Mouse (Mus musculus): ENCODE measurements around the gene Bcas3.
"Not testable (repeated sequence)": the region's sequence is repeated elsewhere in the genome, so short reads cannot be mapped to it uniquely, and the experiment has no call there.

The Bcas3 gene

GRCm38 (mm10) chr11:85716730-85717129 lies 363.8 kb downstream of the Bcas3 start:
- not testable (repeated sequence) for DNase-seq

- no peak for DNase-seq
These were observed 366.1 kb downstream of the Bcas3 start for GRCm38 (mm10) chr11:85719091-85719490.

GRCm38 (mm10) chr11:85719766-85720165 lies 366.8 kb downstream of the Bcas3 start:
- DNase-seq = peak; percentile 16

- peak; percentile 56 for DNase-seq
These were observed 367.4 kb downstream of the Bcas3 start for GRCm38 (mm10) chr11:85720269-85720773.

- DNase-seq = no peak
These were observed 369.0 kb downstream of the Bcas3 start for GRCm38 (mm10) chr11:85721986-85722385.

GRCm38 (mm10) chr11:85724159-85724558 lies 371.2 kb downstream of the Bcas3 start:
- no peak for DNase-seq

GRCm38 (mm10) chr11:85729725-85730124 lies 376.8 kb downstream of the Bcas3 start:
- no peak for DNase-seq

GRCm38 (mm10) chr11:85732462-85733012 lies 379.6 kb downstream of the Bcas3 start:
- DNase-seq = no peak

- DNase-seq = peak; percentile 49
These were observed 380.6 kb downstream of the Bcas3 start for GRCm38 (mm10) chr11:85733577-85733976.

- DNase-seq = no peak
These were observed 381.6 kb downstream of the Bcas3 start for GRCm38 (mm10) chr11:85734317-85735211.

- DNase-seq = no peak
These were observed 384.3 kb downstream of the Bcas3 start for GRCm38 (mm10) chr11:85737227-85737626.

GRCm38 (mm10) chr11:85737893-85738292 lies 384.9 kb downstream of the Bcas3 start:
- DNase-seq = no peak

- no peak for DNase-seq
These were observed 385.6 kb downstream of the Bcas3 start for GRCm38 (mm10) chr11:85738585-85738984.

- DNase-seq = no peak
These were observed 386.5 kb downstream of the Bcas3 start for GRCm38 (mm10) chr11:85739266-85739977.

GRCm38 (mm10) chr11:85746373-85746772 lies 393.4 kb downstream of the Bcas3 start:
- DNase-seq = no peak

GRCm38 (mm10) chr11:85748891-85749290 lies 395.9 kb downstream of the Bcas3 start:
- DNase-seq = no peak

GRCm38 (mm10) chr11:85751171-85751570 lies 398.2 kb downstream of the Bcas3 start:
- peak; percentile 73 for DNase-seq

GRCm38 (mm10) chr11:85754631-85755502 lies 401.9 kb downstream of the Bcas3 start:
- no peak for DNase-seq

GRCm38 (mm10) chr11:85755503-85756044 lies 402.6 kb downstream of the Bcas3 start:
- no peak for DNase-seq

- no peak for DNase-seq
These were observed 405.9 kb downstream of the Bcas3 start for GRCm38 (mm10) chr11:85758891-85759290.

GRCm38 (mm10) chr11:85759634-85760439 lies 406.9 kb downstream of the Bcas3 start:
- no peak for DNase-seq
